Mouse (Mus musculus) cerebellum, postnatal 4 days (tissue): ENCODE measurements around the gene Ablim1.
A peak's percentile ranks its signal among the peaks of the same experiment; 100 is the strongest.
"Not testable (repeated sequence)": the region's sequence is repeated elsewhere in the genome, so short reads cannot be mapped to it uniquely, and the experiment has no call there.

Experiments used
- DNase-seq, 2 experiments: peaks; one replicate each; pipeline ENCODE4 v3.0.0; 2022; ENCODE audit warnings: low spot score in 2 of 2, mixed read lengths in 1 of 2

Gene Ablim1

GRCm38 (mm10) chr19:57155121-57155884 is 159.4 kb downstream of the Ablim1 start:
- DNase-seq, result no peak

- peak; percentile 65 to 95 for DNase-seq
Measured at GRCm38 (mm10) chr19:57152357-57152756, 162.4 kb downstream of the Ablim1 start.

- DNase-seq, result no peak
Measured at GRCm38 (mm10) chr19:57151504-57151903, 163.2 kb downstream of the Ablim1 start.

GRCm38 (mm10) chr19:57150275-57150674 is 164.4 kb downstream of the Ablim1 start:
- DNase-seq, result peak in 1 of 2 experiments; percentile 69

GRCm38 (mm10) chr19:57147746-57148145 is 167.0 kb downstream of the Ablim1 start:
- no peak for DNase-seq

GRCm38 (mm10) chr19:57146936-57147335 is 167.8 kb downstream of the Ablim1 start:
- DNase-seq, result no peak

GRCm38 (mm10) chr19:57143646-57144045 is 171.1 kb downstream of the Ablim1 start:
- DNase-seq, result no peak

- DNase-seq, result no peak
Measured at GRCm38 (mm10) chr19:57141756-57142461, 172.8 kb downstream of the Ablim1 start.

GRCm38 (mm10) chr19:57140874-57141273 is 173.8 kb downstream of the Ablim1 start:
- DNase-seq, result no peak

- DNase-seq, result no peak
Measured at GRCm38 (mm10) chr19:57140071-57140470, 174.6 kb downstream of the Ablim1 start.

GRCm38 (mm10) chr19:57138909-57139617 is 175.7 kb downstream of the Ablim1 start:
- DNase-seq, result no peak

- DNase-seq, result no peak
Measured at GRCm38 (mm10) chr19:57138469-57138868, 176.2 kb downstream of the Ablim1 start.

GRCm38 (mm10) chr19:57138045-57138444 is 176.7 kb downstream of the Ablim1 start:
- no peak for DNase-seq

- peak; percentile 54 to 85 for DNase-seq
Measured at GRCm38 (mm10) chr19:57136228-57136627, 178.5 kb downstream of the Ablim1 start.

- DNase-seq, result not testable (repeated sequence)
Measured at GRCm38 (mm10) chr19:57135654-57136053, 179.1 kb downstream of the Ablim1 start.

- DNase-seq, result no peak
Measured at GRCm38 (mm10) chr19:57134654-57135348, 179.9 kb downstream of the Ablim1 start.

- DNase-seq, result no peak
Measured at GRCm38 (mm10) chr19:57132916-57133520, 181.7 kb downstream of the Ablim1 start.

- no peak for DNase-seq
Measured at GRCm38 (mm10) chr19:57132281-57132680, 182.4 kb downstream of the Ablim1 start.

GRCm38 (mm10) chr19:57131366-57131765 is 183.4 kb downstream of the Ablim1 start:
- DNase-seq, result no peak

GRCm38 (mm10) chr19:57130591-57130990 is 184.1 kb downstream of the Ablim1 start:
- DNase-seq, result no peak

GRCm38 (mm10) chr19:57129729-57130128 is 185.0 kb downstream of the Ablim1 start:
- DNase-seq, result no peak
